Mouse (Mus musculus) liver, postnatal 0 days (tissue): ENCODE measurements around the gene Wdfy2.

Experiments
- CTCF ChIP-seq: sonication (generic); IDR thresholded peaks from 2 replicates; pipeline ENCODE4 v1.5.1; 2016; ENCODE audit warnings: antibody characterized with exemption, low read depth
- EP300 ChIP-seq: IDR thresholded peaks from 2 replicates; pipeline ENCODE4 v1.6.1; 2016; ENCODE audit warnings: antibody characterized with exemption, low read depth, mild to moderate bottlenecking

DNA sequence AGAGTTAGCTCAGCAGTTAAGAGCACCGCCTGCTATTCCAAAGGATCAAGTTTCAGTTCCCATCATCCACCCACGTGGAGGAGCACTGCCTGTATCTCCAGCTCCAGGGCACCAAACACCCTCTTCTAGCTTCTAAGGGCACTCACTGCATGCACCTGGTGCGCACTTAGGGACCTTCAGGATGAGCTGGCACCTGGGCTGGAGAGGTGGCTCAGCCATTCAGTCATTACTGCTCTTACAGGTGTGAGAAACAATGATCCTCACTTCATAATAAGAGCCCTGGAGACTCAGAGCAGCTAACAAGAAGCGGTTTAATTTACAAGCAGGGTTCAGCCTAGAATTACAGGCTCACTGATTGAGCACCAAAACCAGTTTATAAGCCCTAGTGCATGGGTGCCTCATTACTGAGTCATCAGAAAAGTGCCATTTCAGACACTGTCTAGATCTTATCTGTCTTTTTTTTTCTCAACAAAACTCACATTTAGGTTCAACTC, 38.8 kb upstream of the Wdfy2 start:
- TF ChIP-seq CTCF: no peak
- no peak for TF ChIP-seq EP300
